Mouse (Mus musculus): ENCODE results near the gene Dip2b.

DNA sequence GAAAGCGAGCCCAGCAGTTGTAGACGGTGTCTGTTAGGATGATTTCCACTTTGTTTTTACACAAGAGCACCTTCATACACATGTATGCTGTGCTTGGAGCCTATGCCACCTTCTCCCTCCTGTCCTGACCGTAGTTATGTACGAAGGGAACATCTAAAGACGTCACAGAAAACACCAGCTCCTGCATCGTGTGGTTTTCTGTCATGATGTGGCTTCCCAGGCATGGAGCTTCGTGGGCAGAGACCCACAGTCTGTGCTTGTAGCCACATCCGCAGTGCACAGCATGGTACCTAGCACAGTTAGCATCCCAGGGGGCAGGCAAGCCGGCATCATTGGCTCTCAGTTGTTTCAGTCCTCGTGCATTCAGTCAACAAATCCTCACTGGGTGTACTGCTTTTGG, 143.4 kb downstream of the Dip2b start:
- TF ChIP-seq CTCF (IDR thresholded peaks at IDR 0.05; ENCODE audit: control insufficient read depth, insufficient read depth, insufficient replicate concordance, low read depth, low read length): no peak
- no peak for TF ChIP-seq POLR2A (IDR thresholded peaks at IDR 0.05; ENCODE audit: control insufficient read depth, low read depth, low read length)
